13 mouse cellular contexts compared by ENCODE assay signal in the genomic region with DNA sequence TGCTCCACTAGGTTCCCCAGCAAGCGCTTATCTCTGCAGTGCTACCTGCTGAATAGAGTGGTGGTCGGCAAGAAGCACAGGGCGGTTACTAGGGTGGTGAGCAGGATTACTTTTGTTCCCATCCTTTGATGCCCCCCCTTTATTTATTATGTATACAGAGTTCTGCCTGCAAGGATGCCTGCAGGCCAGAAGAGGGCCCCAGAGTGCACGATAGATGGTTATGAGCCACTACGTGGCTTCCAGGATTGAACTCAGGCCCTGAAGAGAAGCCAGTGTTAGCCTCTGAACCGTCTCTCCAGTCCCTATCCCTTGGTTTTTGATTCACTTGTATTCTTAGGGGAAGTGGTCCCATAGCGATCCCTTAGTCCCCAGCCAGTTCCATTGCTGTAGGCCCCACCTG. TPM values are rescaled to one million over a fixed set of nuclear protein-coding genes. Genes with fewer than 3 reads are reported as not detected.
A peak's percentile ranks its signal among the peaks of the same experiment; 100 is the strongest.
DNase-seq lines count a peak whose midpoint lies in the region; ATAC-seq lines count a peak whose summit lies in the region.
"Had no signal": no experiment of that assay in that cellular context is flagged by ENCODE, and none has a peak within 500 bp of the region (broad histone marks: within the 10 kb centered on the region; RNA-seq: fewer than 3 reads in every experiment).

No protein-coding gene starts in this region.

- H3K36me3 ChIP-seq in midbrain, embryonic 14.5 days (ENCODE audit: control insufficient read depth, insufficient read depth, low read length): no peaks in the 10 kb centered on the region
- H3K36me3 ChIP-seq in midbrain, embryonic 11.5 days (ENCODE audit: control insufficient read depth, insufficient read depth, low read length): no peaks in the 10 kb centered on the region
- H3K36me3 ChIP-seq: heart, embryonic 15.5 days; liver, embryonic 15.5 days; neural tube, embryonic 12.5 days had no signal

- no peak overlapping the region for H3K9ac ChIP-seq in midbrain, embryonic 14.5 days (replicated peaks; ENCODE audit: low read length)
- no peak overlapping the region for H3K9ac ChIP-seq in midbrain, embryonic 11.5 days (ENCODE audit: low read length)
- H3K9ac ChIP-seq: heart, embryonic 15.5 days; liver, embryonic 15.5 days; neural tube, embryonic 12.5 days had no signal

- no peak for DNase-seq in frontal cortex, postnatal 10 days (ENCODE audit: low spot score in 2 of 2)
- DNase-seq in midbrain, embryonic 14.5 days: peak; percentile 30
- no peak for DNase-seq in midbrain, embryonic 11.5 days (ENCODE audit: low spot score, missing footprints)
- DNase-seq in thymus, postnatal 36 days: peak; percentile 13 to 24
- no peak for DNase-seq in right cerebral cortex, postnatal 14 days
- DNase-seq in right cerebral cortex, postnatal 4 days: no peak
- DNase-seq: spleen, adult 18-20 months had no signal

- H3K9me3 ChIP-seq in midbrain, embryonic 14.5 days (ENCODE audit: control insufficient read depth, low read length): no peaks in the 10 kb centered on the region
- no peaks in the 10 kb centered on the region for H3K9me3 ChIP-seq in midbrain, embryonic 11.5 days (ENCODE audit: control insufficient read depth, low read length)
- H3K9me3 ChIP-seq: heart, embryonic 15.5 days; liver, embryonic 15.5 days; neural tube, embryonic 12.5 days had no signal

- no peaks in the 10 kb centered on the region for H3K4me1 ChIP-seq in midbrain, embryonic 14.5 days (ENCODE audit: control insufficient read depth, insufficient read depth, low read length)
- H3K4me1 ChIP-seq in midbrain, embryonic 11.5 days (ENCODE audit: control insufficient read depth, insufficient read depth, low read length): no peaks in the 10 kb centered on the region
- H3K4me1 ChIP-seq: heart, embryonic 15.5 days; liver, embryonic 15.5 days; neural tube, embryonic 12.5 days had no signal

- H3K27me3 ChIP-seq in midbrain, embryonic 14.5 days (ENCODE audit: control insufficient read depth, insufficient read depth, low read length): no peaks in the 10 kb centered on the region
- H3K27me3 ChIP-seq in midbrain, embryonic 11.5 days (ENCODE audit: control insufficient read depth, insufficient read depth, low read length): no peaks in the 10 kb centered on the region
- H3K27me3 ChIP-seq: heart, embryonic 15.5 days; liver, embryonic 15.5 days; neural tube, embryonic 12.5 days had no signal

- H3K4me2 ChIP-seq in midbrain, embryonic 14.5 days (ENCODE audit: low read length): no peak overlapping the region
- H3K4me2 ChIP-seq in midbrain, embryonic 11.5 days: no peak overlapping the region
- H3K4me2 ChIP-seq: heart, embryonic 15.5 days; liver, embryonic 15.5 days; neural tube, embryonic 12.5 days had no signal

- WGBS in midbrain, embryonic 14.5 days: 66% methylated on average over 7 of the region's 7 CpGs
- WGBS in midbrain, embryonic 11.5 days: 70% methylated on average over 7 of the region's 7 CpGs

- no peak overlapping the region for H3K27ac ChIP-seq in midbrain, embryonic 14.5 days (replicated peaks; ENCODE audit: low read depth, low read length)
- H3K27ac ChIP-seq in midbrain, embryonic 11.5 days (ENCODE audit: low read depth, low read length): no peak overlapping the region
- H3K27ac ChIP-seq: heart, embryonic 15.5 days; liver, embryonic 15.5 days; neural tube, embryonic 12.5 days had no signal

- 0 out of 2 replicates have a peak, but pooled peaks have one; percentile 52 for ATAC-seq in frontal cortex, adult (ENCODE audit: low TSS enrichment)
- ATAC-seq in midbrain, embryonic 14.5 days (ENCODE audit: low FRiP score, low TSS enrichment): no peak
- ATAC-seq in midbrain, embryonic 11.5 days (ENCODE audit: low FRiP score): no peak
- peak; percentile 60; the same call in 1 of the 2 replicates for ATAC-seq in erythroid progenitor cell, adult 5-6 weeks (replicated peaks; ENCODE audit: low FRiP score, poor library complexity, severe bottlenecking)

- no peak overlapping the region for H3K4me3 ChIP-seq in midbrain, embryonic 14.5 days (replicated peaks; ENCODE audit: low read depth, low read length)
- no peak overlapping the region for H3K4me3 ChIP-seq in midbrain, embryonic 11.5 days (ENCODE audit: low read depth, low read length)
- H3K4me3 ChIP-seq: erythroblast, embryonic 14.5 days; heart, embryonic 15.5 days; liver, embryonic 15.5 days; neural tube, embryonic 12.5 days had no signal

RNA-seq across cellular contexts. Expression of a gene that starts 25.5 kb away (rescaled TPM):
- 2.1 and 2.5 TPM in 2 replicates for polyA plus RNA-seq in midbrain, embryonic 14.5 days (2014; fragmentation: Nextera tagmentation; extraction: Ambion mirVana)
- 16.8 and 17.3 TPM in 2 replicates for polyA plus RNA-seq in midbrain, embryonic 11.5 days (2014; fragmentation: Nextera tagmentation; extraction: Ambion mirVana)
- total RNA-seq in erythroid progenitor cell, adult 5-6 weeks (2015; ENCODE audit: low replicate concordance): 163 and 205 TPM in 2 replicates
- 175 and 226 TPM in 2 replicates for total RNA-seq in erythroid progenitor cell, adult 5-6 weeks (2017; ENCODE audit: low replicate concordance)

Comparison
In these comparisons a context has a peak if more than half of its experiments do, and no peak if none do; other contexts are left out.
1. DNase-seq: peak in midbrain, embryonic 14.5 days (single experiment) and thymus, postnatal 36 days (2 of 2); none in frontal cortex, postnatal 10 days (0 of 2), midbrain, embryonic 11.5 days (single experiment), right cerebral cortex, postnatal 14 days (single experiment) and right cerebral cortex, postnatal 4 days (single experiment).
2. ATAC-seq: peak in frontal cortex, adult (single experiment) and erythroid progenitor cell, adult 5-6 weeks (single experiment); none in midbrain, embryonic 14.5 days (single experiment) and midbrain, embryonic 11.5 days (single experiment).